Mouse (Mus musculus) urinary bladder, postnatal 36 days (tissue): ENCODE measurements around the gene Csrnp3.

ENCODE experiments used
- DNase-seq, 2 experiments: peaks; one replicate each; pipeline ENCODE4 v3.0.0; 2022; ENCODE audit warnings: low spot score in 2 of 2, mixed read lengths in 1 of 2

Gene Csrnp3

GRCm38 (mm10) chr2:65870919-65871582 lies 25.5 kb downstream of the Csrnp3 start:
- no peak for DNase-seq

GRCm38 (mm10) chr2:65891590-65891989 lies 46.0 kb downstream of the Csrnp3 start:
- DNase-seq: no peak

GRCm38 (mm10) chr2:65893241-65893640 lies 47.7 kb downstream of the Csrnp3 start:
- no peak for DNase-seq

GRCm38 (mm10) chr2:65894299-65894698 lies 48.7 kb downstream of the Csrnp3 start:
- no peak for DNase-seq

GRCm38 (mm10) chr2:65896542-65896941 lies 51.0 kb downstream of the Csrnp3 start:
- DNase-seq: no peak

GRCm38 (mm10) chr2:65897084-65897483 lies 51.5 kb downstream of the Csrnp3 start:
- DNase-seq: no peak

- DNase-seq: no peak
Measured at GRCm38 (mm10) chr2:65899478-65899877, 53.9 kb downstream of the Csrnp3 start.

GRCm38 (mm10) chr2:65908526-65908925 lies 63.0 kb downstream of the Csrnp3 start:
- no peak for DNase-seq

GRCm38 (mm10) chr2:65909724-65910521 lies 64.4 kb downstream of the Csrnp3 start:
- no peak for DNase-seq

- no peak for DNase-seq
Measured at GRCm38 (mm10) chr2:65915994-65916393, 70.4 kb downstream of the Csrnp3 start.

GRCm38 (mm10) chr2:65920651-65921412 lies 75.3 kb downstream of the Csrnp3 start:
- DNase-seq: no peak

- DNase-seq: no peak
Measured at GRCm38 (mm10) chr2:65925363-65925941, 79.9 kb downstream of the Csrnp3 start.

GRCm38 (mm10) chr2:65926935-65927708 lies 81.6 kb downstream of the Csrnp3 start:
- DNase-seq: no peak

GRCm38 (mm10) chr2:65929286-65929685 lies 83.7 kb downstream of the Csrnp3 start:
- DNase-seq: no peak

- no peak for DNase-seq
Measured at GRCm38 (mm10) chr2:65929927-65930326, 84.4 kb downstream of the Csrnp3 start.

GRCm38 (mm10) chr2:65931313-65931712 lies 85.7 kb downstream of the Csrnp3 start:
- DNase-seq: no peak

GRCm38 (mm10) chr2:65931841-65932311 lies 86.3 kb downstream of the Csrnp3 start:
- peak in 1 of 2 experiments; percentile 2 for DNase-seq

- no peak for DNase-seq
Measured at GRCm38 (mm10) chr2:65934099-65934498, 88.5 kb downstream of the Csrnp3 start.

- no peak for DNase-seq
Measured at GRCm38 (mm10) chr2:65938900-65939299, 93.3 kb downstream of the Csrnp3 start.

- no peak for DNase-seq
Measured at GRCm38 (mm10) chr2:65940351-65940750, 94.8 kb downstream of the Csrnp3 start.

- DNase-seq: no peak
Measured at GRCm38 (mm10) chr2:65942346-65942745, 96.8 kb downstream of the Csrnp3 start.
